Mouse (Mus musculus) heart, embryonic 11.5 days (tissue): ENCODE data around the gene Syne3. TPM values are rescaled to one million over a fixed set of nuclear protein-coding genes. Genes with fewer than 3 reads are reported as not detected.

Experiments used
- ATAC-seq: fragments of 200-750 bp; cut with Nextera tagmentation; replicated peaks from 2 replicates; pipeline ENCODE4 v1.8.0; 2017; ENCODE audit warnings: moderate library complexity; ENCODE audit not compliant: insufficient number of reproducible peaks, low FRiP score, low TSS enrichment
- H3K27ac ChIP-seq: fragments of 300-500 bp; sonication (generic); 2 replicates; pipeline ENCODE4 v1.5.1; 2014; ENCODE audit warnings: mild to moderate bottlenecking, low read depth, low read length
- H3K27me3 ChIP-seq: fragments of 300-500 bp; sonication (generic); 2 replicates; pipeline ENCODE4 v1.6.1; 2014; ENCODE audit warnings: mild to moderate bottlenecking, low read length, mixed read lengths; ENCODE audit not compliant: control insufficient read depth, insufficient read depth
- H3K36me3 ChIP-seq: fragments of 300-500 bp; sonication (generic); 2 replicates; pipeline ENCODE4 v1.6.1; 2014; ENCODE audit warnings: mild to moderate bottlenecking, low read length, moderate library complexity, mixed read lengths; ENCODE audit not compliant: control insufficient read depth, insufficient read depth
- H3K4me1 ChIP-seq: fragments of 300-500 bp; sonication (generic); 2 replicates; pipeline ENCODE4 v1.6.1; 2014; ENCODE audit warnings: low read length; ENCODE audit not compliant: control insufficient read depth, insufficient read depth
- H3K4me2 ChIP-seq: fragments of 300-500 bp; sonication (generic); 2 replicates; pipeline ENCODE4 v1.6.1; 2014; ENCODE audit warnings: mild to moderate bottlenecking, moderate library complexity
- H3K4me3 ChIP-seq: fragments of 300-500 bp; sonication (generic); 2 replicates; pipeline ENCODE4 v1.5.1; 2014; ENCODE audit warnings: low read depth, low read length
- H3K9ac ChIP-seq: fragments of 300-500 bp; sonication (generic); 2 replicates; pipeline ENCODE4 v1.6.1; 2014; ENCODE audit warnings: mild to moderate bottlenecking, low read depth, low read length, moderate library complexity
- H3K9me3 ChIP-seq: fragments of 300-500 bp; sonication (generic); replicated peaks from 2 replicates; pipeline ENCODE4 v1.6.1; 2016; ENCODE audit warnings: low read length; ENCODE audit not compliant: control insufficient read depth
- WGBS: fragments of 180-500 bp; shearing (Covaris S2); extraction: QIAGEN DNeasy Blood & Tissue Kit; methylation state at CpG from one replicate; pipeline ENCODE4 v1.1.7; 2014; ENCODE audit not compliant: insufficient replicate concordance; 5-methylcytosine and 5-hydroxymethylcytosine counted together
- polyA plus RNA-seq: library from polyadenylated mRNA; unstranded; fragments of >200 nt; fragmentation: Nextera tagmentation; extraction: Ambion mirVana; gene quantifications from 2 replicates; pipeline ENCODE4 v1.2.1, GENCODE M21; 2014

The Syne3 gene
- polyA plus RNA-seq, 1 experiment from 2014 or later, result 0.42 TPM

DNA sequence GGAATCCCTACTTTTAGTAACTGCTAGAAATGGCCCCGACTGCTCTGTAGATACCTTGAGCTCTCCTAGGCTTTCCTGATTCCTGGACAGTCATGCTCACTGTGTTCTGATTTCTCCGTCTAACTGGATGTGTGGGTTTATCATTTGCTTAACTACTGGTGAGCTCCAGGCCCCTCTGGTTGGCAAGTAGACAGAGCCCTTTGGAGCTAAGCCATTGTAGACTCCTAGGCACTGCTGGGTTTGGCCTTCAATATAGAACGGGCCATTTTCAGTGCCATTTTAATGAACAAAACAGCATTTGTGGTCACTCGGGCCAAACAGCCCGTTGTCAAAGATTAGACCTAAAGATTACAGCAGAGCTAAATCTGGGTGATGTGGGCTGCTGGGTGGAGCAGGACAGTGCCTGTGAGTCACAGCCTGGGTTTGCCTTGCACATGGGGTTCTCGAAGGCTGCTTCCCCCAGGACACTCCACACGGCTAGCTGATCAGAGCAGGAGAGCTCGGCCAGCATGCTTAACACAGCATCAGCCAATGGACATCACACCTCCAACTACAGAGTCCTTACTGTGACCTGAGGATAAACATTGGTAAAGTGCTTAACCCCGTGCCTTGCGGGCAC lies 17.4 kb downstream of the Syne3 start:
- WGBS, result 85% methylated on average over 10 of the region's 10 CpGs
- H3K4me2 ChIP-seq, result no peak overlapping the region
- no peaks in the 10 kb centered on the region for H3K36me3 ChIP-seq
- no peak for ATAC-seq
- no peak overlapping the region for H3K27ac ChIP-seq
- no peak overlapping the region for H3K4me3 ChIP-seq
- no peak overlapping the region for H3K9ac ChIP-seq
- no peaks in the 10 kb centered on the region for H3K9me3 ChIP-seq
- H3K27me3 ChIP-seq, result peaks cover 8% of the 10 kb centered on the region
- peaks cover 3% of the 10 kb centered on the region; the same call in 1 of the 2 replicates for H3K4me1 ChIP-seq

GRCm38 (mm10) chr12:104990741-104991454 lies 18.7 kb downstream of the Syne3 start:
- H3K9ac ChIP-seq, result no peak overlapping the region
- H3K27ac ChIP-seq, result no peak overlapping the region
- no peak for ATAC-seq
- no peaks in the 10 kb centered on the region for H3K36me3 ChIP-seq
- WGBS, result 72% methylated on average over 13 of the region's 13 CpGs
- H3K4me3 ChIP-seq, result no peak overlapping the region
- peaks cover 3% of the 10 kb centered on the region; the same call in 1 of the 2 replicates for H3K4me1 ChIP-seq
- no peaks in the 10 kb centered on the region for H3K9me3 ChIP-seq
- H3K27me3 ChIP-seq, result peaks cover 8% of the 10 kb centered on the region
- H3K4me2 ChIP-seq, result no peak overlapping the region

- Histone ChIP-seq H3K9me3 (0 out of 2 replicates have a peak, but pooled peaks cover 2% of the 10 kb centered on the region), H3K4me2 (no peak overlapping the region)
- 86% methylated on average over 7 of the region's 7 CpGs for WGBS
Measured at GRCm38 (mm10) chr12:104987936-104988335, 21.7 kb downstream of the Syne3 start.

DNA sequence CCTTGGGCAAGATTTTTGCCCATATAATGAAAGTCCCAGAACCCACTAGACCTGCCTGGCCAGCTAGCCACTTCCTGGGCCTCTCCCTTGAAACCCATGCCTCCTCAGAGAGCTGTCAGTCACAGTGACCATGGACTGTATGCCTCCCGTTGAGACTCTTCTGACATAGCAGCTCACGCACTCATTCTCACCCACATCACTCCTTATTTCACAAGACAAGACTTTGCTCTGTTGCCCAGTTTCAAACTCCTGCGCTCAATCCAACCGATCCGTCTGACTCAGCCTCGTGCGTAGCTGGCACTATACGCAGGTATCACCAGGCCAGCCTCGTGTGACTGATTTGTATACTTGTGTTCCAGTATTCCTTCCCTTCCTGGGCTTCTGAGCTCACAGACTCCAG lies 22.8 kb downstream of the Syne3 start:
- ATAC-seq, result no peak
- H3K27me3 ChIP-seq, result no peaks in the 10 kb centered on the region
- H3K27ac ChIP-seq, result no peak overlapping the region
- no peaks in the 10 kb centered on the region for H3K4me1 ChIP-seq
- no peak overlapping the region for H3K4me2 ChIP-seq
- H3K9ac ChIP-seq, result no peak overlapping the region
- H3K36me3 ChIP-seq, result no peaks in the 10 kb centered on the region
- 0 out of 2 replicates have a peak, but pooled peaks cover 2% of the 10 kb centered on the region for H3K9me3 ChIP-seq
- no peak overlapping the region for H3K4me3 ChIP-seq
- WGBS, result 84% methylated on average over 9 of the region's 9 CpGs

More at GRCm38 (mm10) chr12:104987936-104988335, 21.7 kb downstream of the Syne3 start:
- no peak overlapping the region for H3K27ac ChIP-seq
- no peaks in the 10 kb centered on the region for H3K36me3 ChIP-seq
- ATAC-seq, result no peak
- 0 out of 2 replicates have a peak, but pooled peaks cover 4% of the 10 kb centered on the region for H3K27me3 ChIP-seq
- no peaks in the 10 kb centered on the region for H3K4me1 ChIP-seq
- H3K4me3 ChIP-seq, result no peak overlapping the region
- no peak overlapping the region for H3K9ac ChIP-seq

DNA sequence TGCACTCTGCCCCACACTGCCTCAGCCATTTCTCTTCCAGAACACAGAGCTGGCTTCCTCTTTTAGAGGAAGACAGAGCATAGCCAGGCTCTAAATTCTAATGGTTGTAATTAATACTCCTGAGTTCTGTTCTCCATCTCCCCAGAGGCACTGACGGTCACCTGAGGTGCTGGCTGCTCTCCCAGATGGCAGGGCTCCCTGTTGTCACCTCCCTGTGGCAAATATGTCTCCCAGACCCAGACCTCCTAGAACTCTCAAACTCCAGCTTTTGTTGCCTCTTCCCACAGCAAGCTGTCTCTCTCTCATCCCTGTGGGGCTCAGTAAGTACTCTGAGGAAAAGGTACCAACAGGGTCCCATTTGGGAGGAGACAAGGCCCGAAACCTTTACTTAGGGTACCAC lies 23.6 kb downstream of the Syne3 start:
- Histone ChIP-seq H3K27me3 (no peaks in the 10 kb centered on the region), H3K4me2 (no peak overlapping the region), H3K36me3 (no peaks in the 10 kb centered on the region), H3K9ac (no peak overlapping the region), H3K9me3 (0 out of 2 replicates have a peak, but pooled peaks cover 2% of the 10 kb centered on the region), H3K4me3 (no peak overlapping the region), H3K4me1 (no peaks in the 10 kb centered on the region), H3K27ac (no peak overlapping the region)
- WGBS, result 80% methylated on average over 2 of the region's 2 CpGs
- ATAC-seq, result no peak

DNA sequence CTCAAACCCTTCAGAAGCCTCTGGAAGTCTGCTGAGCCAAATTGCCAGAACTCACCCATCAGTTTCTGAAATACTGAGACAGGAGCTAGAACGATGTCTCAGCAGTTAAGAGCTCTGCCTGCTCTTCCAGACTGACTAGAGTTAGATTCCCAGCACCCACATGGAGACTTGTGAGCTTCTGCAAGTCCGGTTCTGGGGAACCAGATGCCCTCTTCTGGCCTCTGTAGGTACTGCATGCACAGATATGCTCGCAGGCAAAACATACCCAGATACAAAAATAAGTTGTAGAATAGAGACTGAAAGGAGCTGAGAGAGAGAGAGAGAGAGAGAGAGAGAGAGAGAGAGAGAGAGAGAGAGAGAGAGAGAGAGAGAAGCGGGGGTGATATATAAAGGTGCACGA lies 24.5 kb downstream of the Syne3 start:
- Histone ChIP-seq H3K27me3 (no peaks in the 10 kb centered on the region), H3K4me1 (no peaks in the 10 kb centered on the region), H3K4me3 (no peak overlapping the region), H3K9ac (no peak overlapping the region), H3K4me2 (no peak overlapping the region), H3K27ac (no peak overlapping the region), H3K9me3 (0 out of 2 replicates have a peak, but pooled peaks cover 2% of the 10 kb centered on the region), H3K36me3 (no peaks in the 10 kb centered on the region)
- no peak for ATAC-seq
- 70% methylated on average over 5 of the region's 5 CpGs for WGBS

- Histone ChIP-seq H3K9ac (no peak overlapping the region), H3K4me2 (no peak overlapping the region), H3K27ac (no peak overlapping the region), H3K27me3 (no peaks in the 10 kb centered on the region), H3K36me3 (no peaks in the 10 kb centered on the region), H3K4me3 (no peak overlapping the region), H3K4me1 (peaks cover 4% of the 10 kb centered on the region; the same call in 1 of the 2 replicates), H3K9me3 (0 out of 2 replicates have a peak, but pooled peaks cover 2% of the 10 kb centered on the region)
- ATAC-seq, result no peak
- WGBS, result 65% methylated on average over 7 of the region's 7 CpGs
Measured at GRCm38 (mm10) chr12:104983476-104983875, 26.1 kb downstream of the Syne3 start.

- no peak for ATAC-seq
- Histone ChIP-seq H3K4me2 (peak overlapping the region; percentile 21), H3K4me3 (no peak overlapping the region), H3K9ac (0 out of 2 replicates have a peak overlapping the region, but pooled peaks have one; percentile 23), H3K4me1 (peaks cover 4% of the 10 kb centered on the region; the same call in 1 of the 2 replicates), H3K27ac (no peak overlapping the region), H3K27me3 (no peaks in the 10 kb centered on the region), H3K36me3 (no peaks in the 10 kb centered on the region), H3K9me3 (0 out of 2 replicates have a peak, but pooled peaks cover 3% of the 10 kb centered on the region)
- 60% methylated on average over 22 of the region's 22 CpGs for WGBS
Measured at GRCm38 (mm10) chr12:104978943-104979723, 30.5 kb downstream of the Syne3 start.
